Mouse (Mus musculus): ENCODE results near the gene Zfp710.
"Not testable (repeated sequence)": the region's sequence is repeated elsewhere in the genome, so short reads cannot be mapped to it uniquely, and the experiment has no call there.

Gene Zfp710

DNA sequence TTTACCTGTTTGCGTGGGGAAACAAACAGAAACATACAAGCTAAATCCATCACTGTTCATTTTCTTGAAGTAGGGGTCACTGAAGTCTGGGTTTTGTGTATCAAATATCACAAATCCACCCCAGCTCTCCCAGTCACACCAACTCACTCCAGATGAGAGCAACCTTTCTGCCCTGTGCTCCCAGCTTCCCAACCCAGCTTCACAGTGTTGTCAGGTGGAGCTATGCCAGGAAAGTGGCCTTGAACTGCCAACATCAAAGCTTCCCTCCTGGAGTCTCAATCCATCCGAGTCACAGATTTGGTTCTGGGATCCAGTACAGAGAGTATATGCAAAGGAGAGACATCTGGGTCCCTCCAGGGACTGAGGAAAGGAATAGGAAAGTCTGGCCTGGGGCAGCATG, 91.5 kb downstream of the Zfp710 start:
- DNase-seq = no peak

DNA sequence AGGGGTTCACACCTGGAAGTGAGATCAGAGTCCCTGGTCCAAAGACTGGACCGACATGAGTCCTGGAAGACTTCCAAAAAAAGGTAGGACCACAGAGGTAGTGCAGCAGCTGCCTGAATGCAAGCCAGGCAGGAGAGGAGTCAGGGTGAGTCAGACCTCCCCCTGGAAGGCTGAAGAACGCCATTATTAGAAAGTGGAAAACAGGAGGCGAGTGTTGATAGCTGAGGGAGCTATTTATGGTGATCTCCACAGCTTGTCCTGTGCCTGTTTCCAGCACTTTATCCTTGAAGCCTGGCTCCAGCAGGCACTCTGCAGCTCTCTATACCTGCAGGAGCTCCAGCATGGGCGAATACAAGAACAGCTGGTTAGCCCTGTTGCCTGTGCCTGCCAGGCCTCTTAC, 94.6 kb downstream of the Zfp710 start:
- DNase-seq = no peak

DNA sequence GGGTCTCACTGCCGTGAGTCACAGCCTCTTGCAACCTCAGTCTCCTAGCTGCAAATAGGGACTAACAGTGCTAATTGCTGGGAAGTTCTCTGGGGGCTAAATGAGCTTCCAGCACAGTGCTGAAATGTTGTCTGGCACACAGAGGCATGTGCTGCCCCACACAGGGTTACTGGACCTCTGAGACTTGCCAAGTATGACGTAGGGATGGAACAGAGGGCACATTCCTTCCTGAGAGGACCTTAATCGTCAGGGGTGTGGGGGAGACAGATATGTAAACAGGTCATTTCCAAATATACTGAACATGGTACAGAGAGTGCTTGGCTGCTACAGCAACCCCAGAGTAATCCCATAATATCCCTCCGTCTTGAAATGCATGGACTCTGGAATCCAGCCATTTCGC, 96.5 kb downstream of the Zfp710 start:
- DNase-seq = peak; percentile 33 to 59

DNA sequence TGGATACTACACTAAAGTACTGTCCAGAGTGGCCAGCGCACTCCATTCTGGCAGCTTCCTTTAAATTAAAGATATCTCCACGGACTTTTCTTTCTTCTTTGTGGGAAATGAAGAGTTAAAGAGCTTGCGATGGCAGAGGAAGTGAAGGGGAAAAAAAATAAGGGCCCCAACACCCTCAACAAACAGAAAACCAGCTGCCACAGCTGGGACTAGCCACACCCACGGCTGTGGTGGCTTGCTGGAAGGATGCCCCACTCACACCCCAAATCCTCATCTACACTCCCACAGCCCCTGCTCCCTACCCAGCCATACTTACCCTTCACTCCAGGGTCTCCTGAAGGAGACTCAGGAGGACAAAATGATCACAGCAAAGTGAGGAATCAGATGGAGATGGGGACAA, 98.5 kb downstream of the Zfp710 start:
- DNase-seq = peak; percentile 51 to 71

DNA sequence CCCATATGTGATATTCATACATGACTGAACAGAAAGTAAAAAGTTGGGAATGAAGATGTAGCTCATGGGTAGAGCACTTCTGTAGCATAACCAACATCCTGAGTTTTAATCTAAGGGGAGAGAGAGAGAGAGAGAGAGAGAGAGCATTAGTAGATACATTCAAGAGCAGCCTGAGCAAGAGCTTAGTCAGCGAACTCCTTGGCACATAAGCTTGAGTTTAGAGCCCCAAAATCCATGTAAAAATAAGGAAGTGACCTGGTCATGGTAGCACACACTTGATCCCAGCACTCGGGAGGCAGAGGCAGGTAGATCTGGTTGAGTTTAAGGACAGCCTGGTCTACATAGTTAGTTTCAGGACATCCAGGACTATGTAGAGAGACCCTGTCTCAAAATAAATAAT, 99.1 kb downstream of the Zfp710 start:
- no peak for DNase-seq

DNA sequence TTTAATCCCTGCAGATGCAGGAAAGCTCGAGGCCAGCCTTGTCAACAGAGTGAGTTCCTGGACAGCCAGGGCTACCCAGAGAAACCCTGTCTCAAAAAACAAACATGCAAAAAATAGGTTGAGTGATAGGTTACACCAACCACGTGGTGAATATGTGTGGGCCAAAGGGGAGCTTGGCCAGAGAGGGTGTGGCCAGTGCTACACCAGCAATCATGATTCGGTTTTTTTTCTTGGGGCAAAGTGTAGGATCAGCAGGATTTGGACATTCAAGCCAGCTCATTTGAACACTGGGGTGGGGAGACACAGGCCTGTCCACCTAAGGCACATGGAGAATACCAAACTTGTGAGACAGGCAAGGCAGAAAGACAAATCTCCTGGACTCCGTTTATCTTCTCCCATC, 104.7 kb downstream of the Zfp710 start:
- DNase-seq = no peak

DNA sequence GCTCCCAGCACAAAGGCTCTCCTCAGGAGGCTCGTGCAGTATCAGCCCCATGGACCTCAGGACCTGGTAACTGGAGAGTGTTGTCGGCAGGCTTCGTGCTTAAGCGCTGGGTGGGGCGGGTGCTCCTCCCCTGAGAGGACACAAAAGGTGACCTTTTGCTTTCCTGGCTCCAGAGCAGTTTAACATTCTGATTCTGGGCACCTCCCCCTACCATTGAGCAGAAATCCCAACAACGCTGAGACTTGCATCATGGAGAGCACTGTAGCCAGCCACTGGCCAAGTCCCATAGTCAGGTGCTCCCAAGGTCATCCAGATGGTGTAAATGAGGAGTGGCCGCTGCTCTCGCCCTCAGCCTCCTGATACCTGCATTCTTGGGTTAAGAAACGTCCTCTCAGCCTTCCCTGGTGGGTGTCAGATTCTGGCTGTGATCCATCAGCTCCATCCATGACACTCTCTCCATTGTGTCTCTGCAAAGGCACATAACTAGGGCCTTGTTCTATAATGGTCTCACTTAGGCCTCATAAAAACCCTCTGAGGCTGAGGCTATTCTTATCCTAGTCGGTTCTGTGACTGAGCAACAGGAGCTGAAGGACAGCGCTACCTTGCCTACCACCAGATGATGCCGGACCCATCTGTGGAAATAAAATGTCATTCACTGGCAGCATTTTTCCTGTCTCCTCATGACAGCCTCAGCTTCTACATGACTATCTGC, 105.9 kb downstream of the Zfp710 start:
- DNase-seq = no peak

DNA sequence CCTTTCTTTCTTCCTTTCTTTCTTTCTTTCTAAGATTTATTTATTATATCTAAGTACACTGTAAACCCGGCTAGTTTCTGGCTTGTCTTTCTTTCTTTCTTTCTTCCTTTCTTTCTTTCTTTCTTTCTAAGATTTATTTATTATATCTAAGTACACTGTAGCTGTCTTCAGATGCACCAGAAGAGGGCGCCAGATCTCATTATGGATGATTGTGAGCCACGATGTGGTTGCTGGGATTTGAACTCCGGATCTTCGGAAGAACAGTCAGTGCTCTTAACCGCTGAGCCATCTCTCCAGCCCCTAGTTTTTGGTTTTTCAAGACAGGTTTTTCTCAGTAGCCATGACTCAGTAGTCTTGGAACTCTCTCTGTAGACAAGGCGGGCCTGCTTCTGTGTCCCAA, 106.7 kb downstream of the Zfp710 start:
- DNase-seq = not testable (repeated sequence)

DNA sequence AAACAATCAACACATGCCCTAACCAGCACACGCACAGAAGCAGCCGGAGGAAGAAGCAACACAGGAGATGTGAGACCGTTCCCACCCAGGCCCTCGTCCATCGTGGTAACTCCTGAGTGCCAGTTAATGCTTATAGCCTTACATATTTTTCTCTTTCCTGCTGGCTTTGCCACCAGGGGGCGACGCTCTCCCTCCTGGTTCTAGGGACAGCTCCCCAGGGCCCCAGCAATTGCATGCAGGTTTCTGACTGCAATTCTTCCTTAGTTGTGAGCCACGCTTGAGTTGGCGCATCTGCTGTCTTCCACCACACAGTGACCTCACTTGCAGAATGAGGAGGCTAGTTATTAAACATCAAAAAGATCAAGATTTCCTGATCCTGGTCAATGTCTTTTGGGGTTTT, 107.9 kb downstream of the Zfp710 start:
- DNase-seq = peak; percentile 56 to 72

DNA sequence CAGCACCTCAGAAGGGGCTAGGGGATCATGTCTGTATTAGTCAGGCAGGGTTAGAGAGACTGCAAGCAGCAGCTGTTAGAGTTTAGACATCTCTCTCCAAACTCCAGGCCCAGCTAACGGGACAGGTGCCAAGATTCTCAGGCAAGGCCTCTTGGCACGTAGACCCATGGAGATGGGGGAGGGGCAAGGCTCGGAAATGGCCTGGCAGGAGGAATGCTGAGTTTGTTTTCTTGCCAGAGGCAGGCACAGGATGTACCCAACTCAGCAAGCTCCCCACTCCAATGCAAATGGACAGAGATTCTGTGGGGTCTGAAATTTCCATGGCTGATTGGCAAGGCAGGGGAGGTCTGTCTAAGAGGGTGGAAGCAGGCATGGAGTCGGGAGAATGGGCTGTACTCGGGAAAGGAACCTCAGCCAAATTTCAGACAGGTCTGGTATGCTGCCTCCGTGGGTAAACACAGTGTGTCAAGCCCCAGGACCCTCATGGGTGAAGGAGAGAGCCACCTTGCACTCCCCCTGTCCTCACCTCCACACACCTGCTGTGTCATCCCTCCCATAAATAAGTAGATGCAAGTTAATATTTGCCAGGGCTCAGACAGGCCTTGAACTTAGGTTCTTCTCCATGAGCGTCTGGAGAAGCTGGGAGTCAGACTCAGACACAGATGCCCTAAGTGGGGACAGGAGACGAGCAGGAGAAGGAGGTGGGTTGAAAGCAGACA, 110.0 kb downstream of the Zfp710 start:
- peak; percentile 89 to 92 for DNase-seq

DNA sequence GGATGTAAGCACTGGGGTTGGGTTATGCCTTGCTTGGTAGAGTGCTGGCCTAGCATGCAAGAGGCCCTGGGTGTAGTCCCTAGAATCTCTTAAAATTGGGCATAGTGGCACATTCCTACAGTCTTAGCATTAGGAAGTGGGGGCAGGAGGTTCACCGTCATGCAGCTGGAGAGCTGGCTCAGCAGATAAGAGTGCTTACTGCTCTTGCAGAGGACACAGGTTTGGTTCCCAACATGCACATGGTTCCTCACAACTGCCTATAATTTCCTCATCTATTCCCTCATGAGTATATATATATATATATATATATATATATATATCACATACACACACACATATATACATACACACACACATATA, 110.5 kb downstream of the Zfp710 start:
- DNase-seq = no peak

DNA sequence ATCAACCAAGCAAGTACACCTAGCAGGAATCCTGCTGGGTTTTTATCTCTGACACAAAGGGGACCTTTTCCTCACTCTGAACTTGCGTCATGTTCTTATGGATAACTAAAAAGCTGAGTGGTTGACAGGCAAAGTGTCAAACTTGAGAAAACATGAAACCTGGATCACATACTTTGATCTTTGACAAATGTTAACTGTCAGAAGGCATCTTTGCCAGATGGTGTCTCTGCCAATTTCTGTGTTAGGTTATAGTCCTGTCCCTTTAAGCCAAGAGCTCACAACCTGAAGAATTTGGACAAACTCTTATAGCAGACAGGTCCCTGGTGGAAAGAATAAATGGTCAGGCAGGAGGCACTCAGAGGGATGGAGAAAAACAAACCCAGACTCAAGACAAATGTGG, 113.8 kb downstream of the Zfp710 start:
- DNase-seq = no peak

DNA sequence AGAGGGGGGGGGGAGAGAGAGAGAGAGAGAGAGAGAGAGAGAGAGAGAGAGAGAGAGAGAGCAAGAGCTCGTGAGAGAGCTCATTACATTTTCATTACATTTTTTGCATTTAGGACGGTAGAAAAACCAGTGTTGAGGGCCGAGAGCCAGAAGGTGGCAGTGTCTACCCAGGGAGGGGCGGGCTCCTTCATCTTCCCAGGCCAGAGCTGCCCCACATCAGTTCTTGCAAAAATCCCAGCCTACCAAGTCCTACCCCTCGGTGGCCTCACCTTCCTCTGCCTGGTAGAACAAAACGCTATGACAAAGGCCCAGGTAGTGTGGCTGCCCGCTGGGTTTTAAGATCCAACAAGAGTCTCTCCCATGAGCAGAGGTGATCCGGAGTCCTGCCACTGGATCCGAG, 116.2 kb downstream of the Zfp710 start:
- peak; percentile 83 to 88 for DNase-seq
